Mouse (Mus musculus): ENCODE data around the gene Csf2rb.

Csf2rb gene

GRCm38 (mm10) chr15:78378556-78378955, 53.0 kb downstream of the Csf2rb start:
- DNase-seq (ENCODE audit: low read depth, low spot score), result no peak

GRCm38 (mm10) chr15:78380208-78380607, 54.7 kb downstream of the Csf2rb start:
- no peak for DNase-seq (ENCODE audit: low read depth, low spot score)

- DNase-seq (ENCODE audit: low read depth, low spot score), result no peak
Observed at GRCm38 (mm10) chr15:78380741-78381140, 55.2 kb downstream of the Csf2rb start.

- DNase-seq (ENCODE audit: low read depth, low spot score), result no peak
Observed at GRCm38 (mm10) chr15:78382115-78382514, 56.6 kb downstream of the Csf2rb start.

- DNase-seq (ENCODE audit: low read depth, low spot score), result no peak
Observed at GRCm38 (mm10) chr15:78383450-78384219, 58.1 kb downstream of the Csf2rb start.

GRCm38 (mm10) chr15:78384220-78385116, 58.9 kb downstream of the Csf2rb start:
- no peak for DNase-seq (ENCODE audit: low read depth, low spot score)

- DNase-seq (ENCODE audit: low read depth, low spot score), result no peak
Observed at GRCm38 (mm10) chr15:78385564-78385963, 60.0 kb downstream of the Csf2rb start.

GRCm38 (mm10) chr15:78390855-78391254, 65.3 kb downstream of the Csf2rb start:
- no peak for DNase-seq (ENCODE audit: low read depth, low spot score)

- no peak for DNase-seq (ENCODE audit: low read depth, low spot score)
Observed at GRCm38 (mm10) chr15:78395478-78395962, 70.0 kb downstream of the Csf2rb start, which contains the start of gene Tex33. Tex33 (minus strand) TSS chr15:78395912.

- DNase-seq (ENCODE audit: low read depth, low spot score), result no peak
Observed at GRCm38 (mm10) chr15:78401345-78401744, 75.8 kb downstream of the Csf2rb start.

GRCm38 (mm10) chr15:78401921-78402320, 76.4 kb downstream of the Csf2rb start:
- no peak for DNase-seq (ENCODE audit: low read depth, low spot score)

- no peak for DNase-seq (ENCODE audit: low read depth, low spot score)
Observed at GRCm38 (mm10) chr15:78402423-78402822, 76.9 kb downstream of the Csf2rb start.

GRCm38 (mm10) chr15:78403301-78403741, 77.8 kb downstream of the Csf2rb start:
- no peak for DNase-seq (ENCODE audit: low read depth, low spot score)
